Mouse (Mus musculus) lung, postnatal 36 days (tissue): ENCODE measurements around the gene Dock8.

Experiments used
- DNase-seq: peaks from one replicate; pipeline ENCODE4 v3.0.0; 2022; ENCODE audit warnings: mixed read lengths

Dock8 gene

GRCm38 (mm10) chr19:25066229-25066628 lies 66.9 kb downstream of the Dock8 start:
- DNase-seq = no peak

- DNase-seq = peak; percentile 26
Observed at GRCm38 (mm10) chr19:25068518-25068917, 69.2 kb downstream of the Dock8 start.

GRCm38 (mm10) chr19:25072521-25072920 lies 73.2 kb downstream of the Dock8 start:
- peak; percentile 44 for DNase-seq

- peak; percentile 82 for DNase-seq
Observed at GRCm38 (mm10) chr19:25074741-25075140, 75.4 kb downstream of the Dock8 start.

GRCm38 (mm10) chr19:25077636-25078035 lies 78.3 kb downstream of the Dock8 start:
- DNase-seq = peak; percentile 79

- peak; percentile 39 for DNase-seq
Observed at GRCm38 (mm10) chr19:25078130-25078529, 78.8 kb downstream of the Dock8 start.

GRCm38 (mm10) chr19:25080166-25080565 lies 80.8 kb downstream of the Dock8 start:
- DNase-seq = no peak

- peak; percentile 46 for DNase-seq
Observed at GRCm38 (mm10) chr19:25082839-25083238, 83.5 kb downstream of the Dock8 start.

GRCm38 (mm10) chr19:25087181-25087580 lies 87.8 kb downstream of the Dock8 start:
- DNase-seq = no peak

GRCm38 (mm10) chr19:25089746-25090145 lies 90.4 kb downstream of the Dock8 start:
- no peak for DNase-seq

- DNase-seq = no peak
Observed at GRCm38 (mm10) chr19:25095135-25095534, 95.8 kb downstream of the Dock8 start.

- peak; percentile 45 for DNase-seq
Observed at GRCm38 (mm10) chr19:25096316-25096715, 97.0 kb downstream of the Dock8 start.

GRCm38 (mm10) chr19:25096986-25097385 lies 97.7 kb downstream of the Dock8 start:
- peak; percentile 75 for DNase-seq

GRCm38 (mm10) chr19:25097506-25097905 lies 98.2 kb downstream of the Dock8 start:
- DNase-seq = no peak

GRCm38 (mm10) chr19:25097951-25098350 lies 98.6 kb downstream of the Dock8 start:
- no peak for DNase-seq

GRCm38 (mm10) chr19:25098941-25099340 lies 99.6 kb downstream of the Dock8 start:
- no peak for DNase-seq

- no peak for DNase-seq
Observed at GRCm38 (mm10) chr19:25105682-25106081, 106.3 kb downstream of the Dock8 start.

- DNase-seq = no peak
Observed at GRCm38 (mm10) chr19:25106315-25106714, 107.0 kb downstream of the Dock8 start.

GRCm38 (mm10) chr19:25107417-25107816 lies 108.1 kb downstream of the Dock8 start:
- DNase-seq = peak; percentile 46

GRCm38 (mm10) chr19:25111591-25112233 lies 112.4 kb downstream of the Dock8 start:
- no peak for DNase-seq

- DNase-seq = no peak
Observed at GRCm38 (mm10) chr19:25116981-25117380, 117.6 kb downstream of the Dock8 start.

GRCm38 (mm10) chr19:25122417-25122816 lies 123.1 kb downstream of the Dock8 start:
- DNase-seq = no peak

GRCm38 (mm10) chr19:25123031-25123430 lies 123.7 kb downstream of the Dock8 start:
- peak; percentile 43 for DNase-seq

GRCm38 (mm10) chr19:25123461-25123860 lies 124.1 kb downstream of the Dock8 start:
- DNase-seq = no peak

- DNase-seq = peak; percentile 50
Observed at GRCm38 (mm10) chr19:25132322-25132721, 133.0 kb downstream of the Dock8 start.
